Mouse (Mus musculus): Measurements from ENCODE around the gene Ifne. TPM values are rescaled to one million over a fixed set of nuclear protein-coding genes. Genes with fewer than 3 reads are reported as not detected.

The Ifne gene
- not detected in 2 replicates for polyA plus RNA-seq (2014; fragmentation: Nextera tagmentation; extraction: Ambion mirVana)

- Histone ChIP-seq H3K4me1 (ENCODE audit: control insufficient read depth in 2 of 2, insufficient read depth in 2 of 2, low read length in 2 of 2) (no peaks in the 10 kb centered on the region; a peak in 1 of 4 replicates), H3K36me3 (ENCODE audit: control insufficient read depth, insufficient read depth, low read length) (no peaks in the 10 kb centered on the region), H3K9ac (ENCODE audit: low read length) (no peak within 1 kb of the TSS), H3K4me2 (ENCODE audit: low read length) (no peak within 1 kb of the TSS), H3K27me3 (ENCODE audit: control insufficient read depth, insufficient read depth, low read length) (no peaks in the 10 kb centered on the region), H3K4me3 (ENCODE audit: control insufficient read depth in 1 of 2, insufficient read depth in 1 of 2, low read depth in 1 of 2, low read length in 2 of 2) (no peak within 1 kb of the TSS), H3K9me3 (ENCODE audit: control insufficient read depth, low read length) (no peaks in the 10 kb centered on the region), H3K27ac (replicated peaks in 1 of 2; ENCODE audit: control insufficient read depth in 1 of 2, insufficient read depth in 1 of 2, low read depth in 2 of 2, low read length in 2 of 2) (no peak within 1 kb of the TSS)
- no peak for ATAC-seq (ENCODE audit: insufficient number of reproducible peaks, insufficient read depth, low FRiP score, low read depth)
- 80% methylated on average over 8 of the region's 8 CpGs for WGBS
Measured at GRCm38 (mm10) chr4:88880101-88880500, at the start of gene Ifne. Ifne (minus strand) TSS chr4:88880201.

- Histone ChIP-seq H3K9me3 (ENCODE audit: control insufficient read depth, low read length) (peaks cover 5% of the 10 kb centered on the region), H3K4me3 (ENCODE audit: control insufficient read depth in 1 of 2, insufficient read depth in 1 of 2, low read depth in 1 of 2, low read length in 2 of 2) (no peak overlapping the region), H3K4me1 (ENCODE audit: control insufficient read depth in 2 of 2, insufficient read depth in 2 of 2, low read length in 2 of 2) (peaks cover 3 to 6% of the 10 kb centered on the region in 2 experiments; a peak in 2 of 4 replicates), H3K4me2 (ENCODE audit: low read length) (no peak overlapping the region), H3K27me3 (ENCODE audit: control insufficient read depth, insufficient read depth, low read length) (no peaks in the 10 kb centered on the region), H3K36me3 (ENCODE audit: control insufficient read depth, insufficient read depth, low read length) (no peaks in the 10 kb centered on the region), H3K9ac (ENCODE audit: low read length) (no peak overlapping the region), H3K27ac (replicated peaks in 1 of 2; ENCODE audit: control insufficient read depth in 1 of 2, insufficient read depth in 1 of 2, low read depth in 2 of 2, low read length in 2 of 2) (peak overlapping the region; percentile 53 to 67)
- ATAC-seq (ENCODE audit: insufficient number of reproducible peaks, insufficient read depth, low FRiP score, low read depth), result no peak; the same call in 1 of the 2 replicates
- 34% methylated on average over 4 of the region's 4 CpGs for WGBS
Measured at GRCm38 (mm10) chr4:88928341-88929102, 48.5 kb upstream of the Ifne start.

- no peak overlapping the region for H3K4me2 ChIP-seq (ENCODE audit: low read length)
- 0 out of 4 replicates have a peak overlapping the region, but pooled peaks of 1 of the 2 experiments have one; percentile 31 for H3K27ac ChIP-seq (replicated peaks in 1 of 2; ENCODE audit: control insufficient read depth in 1 of 2, insufficient read depth in 1 of 2, low read depth in 2 of 2, low read length in 2 of 2)
- WGBS, result 82% methylated on average over 2 of the region's 2 CpGs
- no peak overlapping the region for H3K4me3 ChIP-seq (ENCODE audit: control insufficient read depth in 1 of 2, insufficient read depth in 1 of 2, low read depth in 1 of 2, low read length in 2 of 2)
- H3K27me3 ChIP-seq (ENCODE audit: control insufficient read depth, insufficient read depth, low read length), result no peaks in the 10 kb centered on the region
- ATAC-seq (ENCODE audit: insufficient number of reproducible peaks, insufficient read depth, low FRiP score, low read depth), result no peak
- H3K36me3 ChIP-seq (ENCODE audit: control insufficient read depth, insufficient read depth, low read length), result no peaks in the 10 kb centered on the region
- H3K4me1 ChIP-seq (ENCODE audit: control insufficient read depth in 2 of 2, insufficient read depth in 2 of 2, low read length in 2 of 2), result peaks cover 3 to 6% of the 10 kb centered on the region in 2 experiments; a peak in 2 of 4 replicates
- H3K9ac ChIP-seq (ENCODE audit: low read length), result no peak overlapping the region
- H3K9me3 ChIP-seq (ENCODE audit: control insufficient read depth, low read length), result peaks cover 5% of the 10 kb centered on the region
Measured at GRCm38 (mm10) chr4:88927850-88928249, 47.8 kb upstream of the Ifne start.

- Histone ChIP-seq H3K9ac (ENCODE audit: low read length) (no peak overlapping the region), H3K27me3 (ENCODE audit: control insufficient read depth, insufficient read depth, low read length) (no peaks in the 10 kb centered on the region), H3K4me3 (ENCODE audit: control insufficient read depth in 1 of 2, insufficient read depth in 1 of 2, low read depth in 1 of 2, low read length in 2 of 2) (no peak overlapping the region), H3K9me3 (ENCODE audit: control insufficient read depth, low read length) (peaks cover 5% of the 10 kb centered on the region), H3K4me1 (ENCODE audit: control insufficient read depth in 2 of 2, insufficient read depth in 2 of 2, low read length in 2 of 2) (peaks cover 3 to 6% of the 10 kb centered on the region in 2 experiments; a peak in 2 of 4 replicates), H3K27ac (replicated peaks in 1 of 2; ENCODE audit: control insufficient read depth in 1 of 2, insufficient read depth in 1 of 2, low read depth in 2 of 2, low read length in 2 of 2) (no peak overlapping the region), H3K36me3 (ENCODE audit: control insufficient read depth, insufficient read depth, low read length) (no peaks in the 10 kb centered on the region), H3K4me2 (ENCODE audit: low read length) (no peak overlapping the region)
- 57% methylated on average over 1 of the region's 1 CpGs for WGBS
- ATAC-seq (ENCODE audit: insufficient number of reproducible peaks, insufficient read depth, low FRiP score, low read depth), result no peak
Measured at GRCm38 (mm10) chr4:88926637-88927036, 46.6 kb upstream of the Ifne start.

GRCm38 (mm10) chr4:88926082-88926481, 46.1 kb upstream of the Ifne start:
- no peak overlapping the region for H3K27ac ChIP-seq (replicated peaks in 1 of 2; ENCODE audit: control insufficient read depth in 1 of 2, insufficient read depth in 1 of 2, low read depth in 2 of 2, low read length in 2 of 2)
- no peak overlapping the region for H3K4me3 ChIP-seq (ENCODE audit: control insufficient read depth in 1 of 2, insufficient read depth in 1 of 2, low read depth in 1 of 2, low read length in 2 of 2)
- no peaks in the 10 kb centered on the region for H3K27me3 ChIP-seq (ENCODE audit: control insufficient read depth, insufficient read depth, low read length)
- 87% methylated on average over 1 of the region's 1 CpGs for WGBS
- H3K4me1 ChIP-seq (ENCODE audit: control insufficient read depth in 2 of 2, insufficient read depth in 2 of 2, low read length in 2 of 2), result peaks cover 3 to 6% of the 10 kb centered on the region in 2 experiments; a peak in 2 of 4 replicates
- H3K9ac ChIP-seq (ENCODE audit: low read length), result no peak overlapping the region
- no peak for ATAC-seq (ENCODE audit: insufficient number of reproducible peaks, insufficient read depth, low FRiP score, low read depth)
- H3K4me2 ChIP-seq (ENCODE audit: low read length), result no peak overlapping the region
- H3K9me3 ChIP-seq (ENCODE audit: control insufficient read depth, low read length), result peaks cover 5% of the 10 kb centered on the region
- no peaks in the 10 kb centered on the region for H3K36me3 ChIP-seq (ENCODE audit: control insufficient read depth, insufficient read depth, low read length)

- Histone ChIP-seq H3K36me3 (ENCODE audit: control insufficient read depth, insufficient read depth, low read length) (no peaks in the 10 kb centered on the region), H3K27ac (replicated peaks in 1 of 2; ENCODE audit: control insufficient read depth in 1 of 2, insufficient read depth in 1 of 2, low read depth in 2 of 2, low read length in 2 of 2) (no peak overlapping the region), H3K9me3 (ENCODE audit: control insufficient read depth, low read length) (peaks cover 5% of the 10 kb centered on the region), H3K27me3 (ENCODE audit: control insufficient read depth, insufficient read depth, low read length) (no peaks in the 10 kb centered on the region), H3K9ac (ENCODE audit: low read length) (no peak overlapping the region), H3K4me3 (ENCODE audit: control insufficient read depth in 1 of 2, insufficient read depth in 1 of 2, low read depth in 1 of 2, low read length in 2 of 2) (no peak overlapping the region), H3K4me1 (ENCODE audit: control insufficient read depth in 2 of 2, insufficient read depth in 2 of 2, low read length in 2 of 2) (peaks cover 3 to 6% of the 10 kb centered on the region in 2 experiments; a peak in 2 of 4 replicates), H3K4me2 (ENCODE audit: low read length) (no peak overlapping the region)
- WGBS, result 94% methylated on average over 2 of the region's 2 CpGs
- no peak for ATAC-seq (ENCODE audit: insufficient number of reproducible peaks, insufficient read depth, low FRiP score, low read depth)
Measured at GRCm38 (mm10) chr4:88925456-88925855, 45.5 kb upstream of the Ifne start.

- 83% methylated on average over 5 of the region's 5 CpGs for WGBS
Measured at GRCm38 (mm10) chr4:88921280-88921679, 41.3 kb upstream of the Ifne start.

More at GRCm38 (mm10) chr4:88921280-88921679, 41.3 kb upstream of the Ifne start:
- H3K27ac ChIP-seq (replicated peaks in 1 of 2; ENCODE audit: control insufficient read depth in 1 of 2, insufficient read depth in 1 of 2, low read depth in 2 of 2, low read length in 2 of 2), result no peak overlapping the region
- H3K27me3 ChIP-seq (ENCODE audit: control insufficient read depth, insufficient read depth, low read length), result no peaks in the 10 kb centered on the region
- H3K4me2 ChIP-seq (ENCODE audit: low read length), result no peak overlapping the region
- no peak overlapping the region for H3K9ac ChIP-seq (ENCODE audit: low read length)
- no peaks in the 10 kb centered on the region for H3K36me3 ChIP-seq (ENCODE audit: control insufficient read depth, insufficient read depth, low read length)
- no peak overlapping the region for H3K4me3 ChIP-seq (ENCODE audit: control insufficient read depth in 1 of 2, insufficient read depth in 1 of 2, low read depth in 1 of 2, low read length in 2 of 2)
- H3K9me3 ChIP-seq (ENCODE audit: control insufficient read depth, low read length), result peaks cover 5% of the 10 kb centered on the region
- peaks cover 0 to under 1% of the 10 kb centered on the region in 2 experiments; a peak in 1 of 4 replicates for H3K4me1 ChIP-seq (ENCODE audit: control insufficient read depth in 2 of 2, insufficient read depth in 2 of 2, low read length in 2 of 2)
- no peak for ATAC-seq (ENCODE audit: insufficient number of reproducible peaks, insufficient read depth, low FRiP score, low read depth)
